Mouse (Mus musculus) left cerebral cortex, postnatal 10 days (tissue): ENCODE results near the gene Caln1. TPM values are rescaled to one million over a fixed set of nuclear protein-coding genes. Genes with fewer than 3 reads are reported as not detected.

Experiments
- DNase-seq, 2 experiments: peaks; one replicate each; pipeline ENCODE4 v3.0.0; 2021 to 2022; ENCODE audit warnings: low spot score in 2 of 2, mixed read lengths in 1 of 2; ENCODE audit errors: extremely low spot score in 1 of 2
- intact Hi-C: fragments of 180-260 bp; cut with DNase I; formaldehyde crosslinking; loops from one replicate; pipeline ENCODE4 v1.15.1; 2025
- total RNA-seq, 2 experiments: library from RNA; stranded (reverse); gene quantifications; 2 replicates each; pipeline ENCODE4 v1.2.3; 2021

The Caln1 gene
- total RNA-seq, 2 experiments from 2014 or later, result 174 to 184 TPM

GRCm38 (mm10) chr5:130492305-130492704, 123.0 kb downstream of the Caln1 start:
- intact Hi-C loops, result no loop called here
- no peak for DNase-seq

- intact Hi-C loops, result no loop called here
- peak in 1 of 2 experiments; percentile 14 for DNase-seq
Measured at GRCm38 (mm10) chr5:130502541-130502940, 133.3 kb downstream of the Caln1 start.

- no peak for DNase-seq
- intact Hi-C loops, result no loop called here
Measured at GRCm38 (mm10) chr5:130504891-130505290, 135.6 kb downstream of the Caln1 start.

- intact Hi-C loops, result no loop called here
- no peak for DNase-seq
Measured at GRCm38 (mm10) chr5:130510516-130510915, 141.3 kb downstream of the Caln1 start.

- intact Hi-C loops, result no loop called here
- DNase-seq, result no peak
Measured at GRCm38 (mm10) chr5:130515395-130515794, 146.1 kb downstream of the Caln1 start.

- no peak for DNase-seq
- intact Hi-C loops, result no loop called here
Measured at GRCm38 (mm10) chr5:130520527-130520926, 151.3 kb downstream of the Caln1 start.

GRCm38 (mm10) chr5:130527416-130527815, 158.2 kb downstream of the Caln1 start:
- intact Hi-C loops, result no loop called here
- no peak for DNase-seq

- intact Hi-C loops, result no loop called here
- DNase-seq, result no peak
Measured at GRCm38 (mm10) chr5:130547496-130547895, 178.2 kb downstream of the Caln1 start.

DNA sequence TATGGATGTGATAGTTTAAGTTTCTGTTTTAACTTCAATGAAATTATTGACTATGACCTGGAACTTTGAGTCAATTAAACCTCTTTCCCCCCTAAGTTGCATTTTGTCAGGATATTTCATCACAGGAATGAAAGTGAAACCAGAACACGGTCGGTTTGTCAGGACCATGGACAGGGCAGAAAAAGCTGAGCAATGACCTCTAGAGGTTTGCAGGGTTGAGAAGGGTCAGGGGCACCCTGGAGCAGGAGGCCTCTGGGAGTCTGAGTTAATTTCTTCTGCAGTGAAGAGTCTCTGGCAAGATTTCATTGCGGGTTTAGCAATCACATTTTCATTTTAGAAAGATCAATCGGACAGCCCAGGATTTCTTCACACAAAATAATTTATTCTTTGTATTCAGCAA, 184.7 kb downstream of the Caln1 start:
- intact Hi-C loops, result loop anchor here (10.0 kb wide), 1 partner anchor 99 kb away; no protein-coding TSS in a partner anchor
- DNase-seq, result no peak

- intact Hi-C loops, result no loop called here
- no peak for DNase-seq
Measured at GRCm38 (mm10) chr5:130563146-130563545, 193.9 kb downstream of the Caln1 start.

DNA sequence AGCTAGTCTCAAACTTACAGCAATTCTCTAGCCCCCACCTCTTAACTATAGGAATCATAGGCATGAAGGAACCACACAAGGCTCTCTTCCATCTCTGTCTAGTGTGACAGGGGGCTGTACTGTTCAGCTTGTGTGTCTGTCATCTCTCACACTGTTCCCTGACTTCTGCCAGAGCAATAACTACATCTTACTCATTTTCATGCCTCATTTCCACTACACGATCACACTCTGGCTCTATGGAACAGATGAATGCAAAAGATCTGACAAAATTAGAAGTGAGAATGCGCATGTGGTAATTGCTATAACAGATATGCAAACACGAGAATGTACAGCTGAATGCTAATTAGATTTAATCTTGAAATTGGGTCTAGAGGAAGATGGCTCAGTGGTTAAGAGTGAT, 196.7 kb downstream of the Caln1 start:
- intact Hi-C loops, result no loop called here
- peak in 1 of 2 experiments; percentile 46 for DNase-seq

GRCm38 (mm10) chr5:130577581-130577980, 208.3 kb downstream of the Caln1 start:
- no peak for DNase-seq
- intact Hi-C loops, result no loop called here

- intact Hi-C loops, result no loop called here
- no peak for DNase-seq
Measured at GRCm38 (mm10) chr5:130584042-130584441, 214.8 kb downstream of the Caln1 start.

DNA sequence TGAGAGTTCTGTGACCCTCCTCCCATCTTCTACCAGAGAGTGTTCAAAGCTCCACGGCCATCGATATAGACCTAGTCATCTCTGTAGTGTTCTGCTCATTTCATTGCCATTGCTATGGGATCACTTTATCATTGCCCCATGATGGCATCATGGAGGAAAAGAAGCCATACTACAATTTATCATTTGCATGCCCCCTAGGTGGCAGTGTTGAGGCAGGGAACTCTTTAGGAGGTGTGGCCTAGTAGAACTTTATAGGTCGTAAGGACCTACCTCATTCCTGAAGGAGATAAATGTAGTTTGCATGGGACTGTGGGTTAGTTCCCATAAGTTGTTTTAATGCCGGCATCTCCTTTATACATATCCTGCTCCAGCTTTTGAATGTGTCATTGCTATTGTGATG, 217.0 kb downstream of the Caln1 start:
- no peak for DNase-seq
- intact Hi-C loops, result no loop called here

DNA sequence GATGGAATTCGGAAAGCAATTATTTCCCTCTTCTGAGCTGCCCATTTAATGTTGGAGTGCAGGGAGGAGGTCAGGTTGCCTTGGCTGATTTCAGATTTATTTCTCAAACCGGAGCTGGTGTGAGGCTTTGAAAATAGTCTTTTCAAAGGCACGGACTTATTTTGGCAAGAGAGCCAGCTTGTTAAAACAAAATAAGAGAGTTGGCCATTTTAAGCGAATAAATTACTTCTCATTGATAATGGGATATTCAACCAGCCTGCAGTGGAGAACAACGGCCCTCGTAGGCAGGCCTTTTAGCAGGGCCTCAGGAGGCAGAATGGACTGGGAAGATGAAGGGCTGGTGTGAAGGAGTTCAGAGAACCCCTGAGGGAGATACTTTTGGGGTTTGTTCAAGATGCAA, 227.3 kb downstream of the Caln1 start:
- DNase-seq, result no peak
- intact Hi-C loops, result no loop called here

- intact Hi-C loops, result no loop called here
- no peak for DNase-seq
Measured at GRCm38 (mm10) chr5:130613657-130614056, 244.4 kb downstream of the Caln1 start.

DNA sequence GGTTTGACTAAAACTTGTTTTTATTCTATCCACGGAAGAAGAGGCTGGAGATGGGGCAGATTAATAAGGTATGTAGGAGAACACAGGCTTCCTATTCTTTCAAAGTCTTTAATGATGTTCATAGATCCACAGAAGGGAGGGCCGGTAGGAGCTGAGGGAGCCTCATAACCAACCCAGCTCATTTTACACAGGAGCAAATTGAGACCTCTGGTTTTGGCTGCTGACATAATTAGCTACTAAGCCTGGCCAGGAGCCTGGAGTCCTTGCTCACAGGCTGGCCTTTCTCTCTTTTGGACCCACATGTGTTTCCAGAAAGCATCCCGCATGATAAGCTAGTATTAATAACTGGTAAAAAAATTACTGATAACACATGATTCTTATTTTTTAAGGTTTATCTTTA, 245.0 kb downstream of the Caln1 start:
- DNase-seq, result no peak
- intact Hi-C loops, result no loop called here

DNA sequence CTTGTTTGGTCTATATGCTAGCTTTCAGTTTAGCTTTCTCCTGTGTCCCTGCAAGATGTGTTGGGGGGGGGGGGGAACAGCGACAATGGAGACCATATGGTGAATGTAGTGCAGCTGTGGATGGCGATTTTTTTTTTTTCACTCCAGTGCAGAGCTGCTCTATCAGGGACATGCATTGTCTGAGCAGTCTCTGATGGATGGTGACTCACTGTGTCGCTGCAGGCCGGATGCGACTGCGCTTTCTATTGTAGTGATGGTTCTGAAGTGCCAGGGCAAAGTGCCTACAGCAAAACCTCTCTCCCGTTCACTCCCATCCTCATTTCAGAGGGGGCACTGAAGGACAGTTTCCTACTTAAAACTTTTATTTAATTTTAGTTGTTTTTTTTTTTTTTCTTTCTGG, 250.8 kb downstream of the Caln1 start:
- intact Hi-C loops, result no loop called here
- no peak for DNase-seq

DNA sequence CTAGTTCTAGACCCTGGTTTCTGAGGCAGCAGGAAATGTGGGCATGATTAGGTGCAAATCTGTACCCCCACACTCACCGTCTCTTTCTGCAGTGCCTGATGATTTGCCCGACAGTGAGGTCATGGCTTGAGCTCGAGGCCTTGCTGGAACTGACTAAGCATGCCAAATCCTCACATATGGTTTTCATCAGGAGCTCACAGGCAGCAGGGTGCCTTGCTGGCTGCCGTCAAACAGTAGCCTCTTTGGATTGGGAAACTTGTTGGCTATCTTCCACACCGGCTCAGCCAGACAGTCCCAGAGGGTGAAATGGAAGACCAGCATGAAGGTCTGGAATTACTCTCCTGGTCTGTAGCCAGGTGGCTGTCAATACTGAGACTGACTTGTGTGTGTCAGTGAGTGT, 254.0 kb downstream of the Caln1 start:
- intact Hi-C loops, result no loop called here
- peak; percentile 27 to 59 for DNase-seq

DNA sequence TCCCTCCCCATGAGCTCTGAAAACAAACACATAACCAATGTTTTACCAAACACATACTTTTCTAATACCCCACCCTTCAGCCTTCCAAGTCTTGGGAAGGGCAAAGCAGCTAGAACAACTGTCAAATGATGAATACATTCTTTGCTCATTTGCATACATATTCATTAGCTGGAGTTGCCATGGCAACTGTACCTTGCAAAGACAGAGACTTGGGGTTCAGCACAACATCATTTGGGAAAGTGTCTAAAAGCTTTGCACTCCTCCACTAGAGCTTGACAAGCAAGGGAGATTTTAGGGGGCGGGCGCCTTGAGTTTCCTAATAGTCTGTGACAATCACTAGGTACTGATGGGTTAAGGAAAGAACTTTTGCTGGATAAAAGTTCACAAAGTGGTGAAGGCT, 258.5 kb downstream of the Caln1 start:
- no peak for DNase-seq

GRCm38 (mm10) chr5:130635397-130635796, 266.1 kb downstream of the Caln1 start:
- DNase-seq, result no peak
- intact Hi-C loops, result no loop called here

More for the DNA sequence above, 258.5 kb downstream of the Caln1 start:
- intact Hi-C loops, result no loop called here

DNA sequence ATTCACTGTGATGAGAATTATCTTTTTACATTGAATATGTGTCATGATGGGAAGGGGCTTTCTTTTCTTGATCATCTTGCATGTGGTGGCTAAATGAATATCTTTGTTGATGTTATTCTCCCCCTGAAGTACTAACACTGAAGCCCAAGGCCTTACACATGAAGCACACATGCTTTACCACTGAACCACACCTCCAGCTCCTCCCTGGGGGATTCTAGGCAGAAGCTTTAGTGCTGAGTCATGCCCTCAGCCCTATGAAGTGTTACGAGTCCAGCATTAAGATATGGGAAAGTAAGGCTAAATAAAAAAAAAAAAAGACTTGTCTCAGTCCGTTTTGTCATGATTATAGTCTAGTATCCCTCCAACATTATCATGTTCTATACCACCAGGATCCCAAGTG, 272.6 kb downstream of the Caln1 start:
- intact Hi-C loops, result no loop called here
- no peak for DNase-seq
